Mouse (Mus musculus) adipocyte (in vitro differentiated cells): Measurements from ENCODE around the gene Fcho2.

ENCODE experiments used
- DNase-seq: peaks from one replicate; pipeline ENCODE4 v3.0.0-alpha.2; 2016; ENCODE audit warnings: low spot score

Fcho2 gene

GRCm38 (mm10) chr13:98673922-98674321 is 141.3 kb downstream of the Fcho2 start:
- DNase-seq: no peak
